Mouse (Mus musculus) embryo, embryonic 10.5 days (tissue): Measurements from ENCODE around the gene Snrpd2.

Experiments used
- DNase-seq: peaks from one replicate; pipeline ENCODE4 v3.0.0-alpha.2; 2015; ENCODE audit warnings: low spot score

Snrpd2 gene

GRCm38 (mm10) chr7:19149626-19150025 is at the start of gene Snrpd2:
Gene Snrpd2, plus strand, starts transcription at chr7:19149722.
- DNase-seq: peak; percentile 98

DNA sequence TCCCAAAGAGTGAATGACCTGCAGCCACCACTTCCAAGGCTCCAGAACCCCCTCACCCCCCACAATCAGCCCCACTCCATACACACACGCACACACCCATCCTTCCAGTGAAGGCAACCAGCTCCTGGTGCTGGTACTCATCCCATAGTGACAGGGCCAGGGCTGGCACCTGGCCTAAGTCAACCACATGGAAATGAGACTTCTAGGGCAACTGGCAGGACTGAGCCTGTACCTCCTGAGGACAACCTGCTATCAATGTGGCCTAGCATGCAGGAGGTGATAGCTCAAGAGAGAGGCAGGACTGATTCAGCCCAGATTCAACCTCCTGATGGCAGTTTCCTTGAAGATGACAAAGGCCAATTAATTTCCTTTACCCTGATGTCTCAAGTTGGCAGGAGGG is 49.2 kb upstream of the Snrpd2 start:
- no peak for DNase-seq

GRCm38 (mm10) chr7:19103741-19104140 is 45.8 kb upstream of the Snrpd2 start:
- no peak for DNase-seq

GRCm38 (mm10) chr7:19104486-19104885 is 45.0 kb upstream of the Snrpd2 start:
- DNase-seq: no peak

DNA sequence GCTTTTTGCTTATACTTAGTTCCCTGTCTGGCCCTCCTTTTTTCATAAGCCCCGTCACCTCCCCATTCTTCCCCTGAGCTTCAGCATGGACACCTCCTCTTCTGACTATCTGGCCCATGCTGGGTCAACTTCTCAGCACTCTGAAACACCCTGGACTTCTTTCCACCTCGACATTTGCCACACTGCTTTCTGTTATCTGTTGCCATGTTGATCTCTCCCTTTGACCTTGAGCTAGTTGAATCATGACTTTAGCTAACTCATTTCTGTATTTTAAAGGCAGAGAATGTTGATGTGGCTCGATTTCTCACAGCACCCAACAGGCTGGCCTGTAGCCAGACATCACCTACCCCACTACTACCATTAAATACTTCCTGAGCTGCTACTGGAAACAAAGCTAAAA is 42.1 kb upstream of the Snrpd2 start:
- no peak for DNase-seq

- no peak for DNase-seq
These were observed 40.0 kb upstream of the Snrpd2 start for GRCm38 (mm10) chr7:19109565-19109964.

DNA sequence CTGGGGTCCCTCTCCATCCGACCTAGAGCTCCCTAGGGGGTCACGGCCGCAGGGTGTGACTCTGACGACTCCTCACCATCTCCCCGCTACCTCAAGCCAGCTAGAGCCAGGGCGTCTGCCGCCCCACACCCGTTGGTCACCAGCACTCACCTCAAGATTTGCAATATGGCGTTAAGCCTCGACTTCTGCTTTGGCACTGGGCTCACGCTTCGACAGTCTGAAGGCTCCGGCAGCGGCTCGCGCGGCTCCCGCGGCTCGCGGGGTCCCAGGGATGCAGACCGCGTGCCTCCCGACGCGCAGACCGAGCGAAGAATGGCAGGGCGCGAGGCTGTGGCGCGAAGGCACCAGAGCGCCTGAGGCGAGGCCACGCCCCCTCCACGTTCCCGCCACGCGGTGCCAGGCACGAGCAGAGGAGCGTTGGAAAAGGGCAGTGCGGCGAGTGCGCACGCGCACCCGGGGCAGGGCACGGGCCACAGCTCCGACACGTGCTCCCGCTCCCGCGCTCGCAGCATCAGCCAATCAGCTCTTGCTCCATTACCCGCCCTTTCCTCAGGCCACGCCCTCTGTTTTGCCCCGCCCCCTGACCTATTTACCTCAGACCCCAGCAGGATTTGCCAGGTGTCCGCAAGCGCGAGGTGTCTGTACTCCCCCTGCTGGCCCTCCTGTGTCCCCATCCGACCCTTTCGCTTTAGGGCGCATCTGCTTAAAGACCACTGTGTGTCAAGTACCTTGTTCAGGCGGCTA is 31.3 kb upstream of the Snrpd2 start, which contains the start of gene Gm4969:
TSS of gene Gm4969 (minus strand) at position 341 of the 744 bp plus-strand sequence.
- peak; percentile 62 for DNase-seq

- DNase-seq: no peak
These were observed 30.4 kb upstream of the Snrpd2 start for GRCm38 (mm10) chr7:19119083-19119482.

- DNase-seq: peak; percentile 99
These were observed 29.7 kb upstream of the Snrpd2 start, which contains the start of gene Fbxo46 for GRCm38 (mm10) chr7:19119631-19120429. Gene Fbxo46, plus strand, starts transcription at chr7:19119859.

- DNase-seq: no peak
These were observed 27.8 kb upstream of the Snrpd2 start for GRCm38 (mm10) chr7:19121686-19122085.

DNA sequence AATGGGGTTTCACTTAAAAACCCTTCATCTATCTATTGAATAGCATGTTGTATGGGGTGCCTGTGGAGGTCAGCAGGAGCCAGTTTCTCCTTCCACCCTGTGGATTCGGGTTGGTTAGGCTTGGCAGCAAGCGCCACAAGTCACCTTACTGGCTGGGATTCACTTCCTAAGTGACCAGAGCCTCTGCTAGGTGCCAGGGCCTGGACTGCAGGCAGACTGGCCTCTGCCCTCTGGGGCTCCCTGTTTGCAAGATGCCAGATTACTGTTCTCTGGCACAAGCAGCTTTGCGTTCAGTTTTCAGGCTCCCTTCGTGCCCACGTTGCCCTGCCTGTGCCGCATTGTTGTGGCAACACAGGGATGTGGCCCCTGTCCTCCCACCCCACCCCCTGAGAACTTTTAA is 24.8 kb upstream of the Snrpd2 start:
- DNase-seq: no peak

DNA sequence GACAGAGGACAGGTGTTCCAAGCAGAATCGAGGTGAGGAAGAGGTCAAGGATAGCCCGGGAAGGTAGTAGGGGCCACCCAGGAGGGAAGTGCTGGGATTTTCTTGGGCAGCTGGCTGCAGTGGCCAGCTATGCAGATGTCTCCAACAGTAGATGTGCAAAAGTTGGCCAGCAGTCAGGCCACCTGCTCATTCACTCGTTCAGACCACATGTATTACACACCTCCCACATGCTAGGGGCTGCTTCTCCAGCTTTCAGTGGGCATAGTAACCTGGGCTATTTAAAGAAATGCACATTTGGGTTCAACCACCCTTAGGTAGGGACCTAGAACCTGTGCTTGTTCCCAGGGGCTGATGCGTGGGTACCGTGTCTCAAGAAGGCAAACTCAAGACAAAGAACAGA is 21.8 kb upstream of the Snrpd2 start:
- DNase-seq: no peak

DNA sequence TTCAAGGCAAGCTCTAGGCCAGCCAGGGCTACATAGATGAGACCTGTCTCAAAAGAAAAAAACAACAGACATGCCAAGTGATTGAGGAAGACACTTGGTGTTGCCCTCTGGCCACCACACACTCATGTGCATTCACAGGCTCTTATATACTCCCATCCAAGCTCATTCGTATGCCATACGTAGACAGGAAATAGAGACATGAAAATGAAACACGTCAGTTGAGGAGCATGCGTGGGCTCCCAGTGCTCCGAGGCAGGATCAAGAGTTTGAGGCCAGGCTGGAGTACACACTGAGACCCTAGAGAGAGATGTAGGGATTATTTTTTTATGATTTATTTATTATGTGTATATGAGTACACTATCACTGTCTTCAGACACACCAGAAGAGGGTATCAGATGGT is 20.1 kb upstream of the Snrpd2 start:
- DNase-seq: no peak

DNA sequence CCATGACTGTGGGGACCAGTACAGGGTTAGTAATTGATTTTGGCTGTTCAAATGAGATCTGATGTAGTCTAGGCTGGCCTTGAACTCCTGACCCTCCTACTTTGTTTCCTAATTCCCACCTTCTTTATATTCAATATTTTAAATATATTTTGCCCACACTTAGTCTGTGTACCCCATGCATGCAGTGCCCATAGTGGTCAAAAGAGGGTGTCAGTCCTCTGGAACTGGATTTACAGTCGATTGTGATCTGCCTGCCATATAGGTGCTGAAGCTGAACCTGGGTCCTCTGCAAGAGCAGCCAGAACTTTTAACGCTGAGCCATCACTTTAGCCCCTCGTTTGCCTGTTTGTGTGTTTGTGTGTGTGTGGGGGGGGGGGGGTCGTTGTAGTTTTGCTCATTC is 18.9 kb upstream of the Snrpd2 start:
- peak; percentile 28 for DNase-seq

DNA sequence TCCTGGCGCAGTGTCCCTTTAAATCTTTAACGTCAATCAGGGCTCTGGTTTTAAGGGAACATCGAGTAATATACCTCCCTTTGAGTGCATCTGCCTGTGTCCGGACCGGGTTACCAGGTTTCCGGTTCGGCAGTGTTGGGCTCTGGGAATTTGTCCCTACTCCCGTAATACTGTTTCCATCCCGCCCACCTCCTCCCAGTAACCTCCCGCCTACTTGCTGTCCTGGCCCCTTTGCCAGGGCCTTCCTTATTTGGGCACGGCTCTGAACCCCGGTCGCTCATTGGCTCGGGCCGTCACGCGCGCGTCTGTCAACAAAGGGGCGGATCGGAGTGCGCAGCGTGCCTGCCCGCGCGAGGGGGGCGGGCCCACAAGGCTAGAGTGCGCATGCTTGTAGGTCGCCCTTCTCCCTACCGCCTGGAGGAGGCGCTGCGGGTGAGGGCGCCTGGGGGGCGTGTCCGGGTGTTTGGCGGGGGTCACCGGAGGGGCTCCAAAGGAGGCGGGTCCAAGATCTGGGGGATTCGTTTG is 18.1 kb upstream of the Snrpd2 start:
- peak; percentile 98 for DNase-seq

- DNase-seq: no peak
These were observed 13.4 kb upstream of the Snrpd2 start for GRCm38 (mm10) chr7:19136168-19136567.

GRCm38 (mm10) chr7:19136673-19137334 is 12.7 kb upstream of the Snrpd2 start:
- no peak for DNase-seq

GRCm38 (mm10) chr7:19137380-19137779 is 12.1 kb upstream of the Snrpd2 start:
- DNase-seq: peak; percentile 50

DNA sequence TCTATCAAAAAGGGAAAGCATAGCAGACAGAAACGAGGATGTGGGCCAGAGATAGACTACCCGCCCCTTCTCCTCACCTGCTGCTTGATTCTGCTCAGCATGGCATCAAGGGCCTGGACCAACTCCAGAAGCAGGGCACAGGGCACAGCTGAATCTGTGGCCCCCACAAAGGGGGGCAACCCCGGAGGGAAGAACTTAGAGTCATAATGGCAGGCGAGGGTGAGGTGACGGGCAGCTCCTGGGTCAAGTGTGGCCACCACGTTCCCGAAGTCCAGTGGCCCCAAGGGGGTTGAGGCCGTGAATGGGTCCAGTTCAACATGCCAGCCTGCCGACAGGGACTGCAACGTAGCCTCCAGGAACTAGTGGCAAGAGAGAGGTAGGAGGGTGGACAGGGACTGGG is 2.7 kb upstream of the Snrpd2 start:
- no peak for DNase-seq

DNA sequence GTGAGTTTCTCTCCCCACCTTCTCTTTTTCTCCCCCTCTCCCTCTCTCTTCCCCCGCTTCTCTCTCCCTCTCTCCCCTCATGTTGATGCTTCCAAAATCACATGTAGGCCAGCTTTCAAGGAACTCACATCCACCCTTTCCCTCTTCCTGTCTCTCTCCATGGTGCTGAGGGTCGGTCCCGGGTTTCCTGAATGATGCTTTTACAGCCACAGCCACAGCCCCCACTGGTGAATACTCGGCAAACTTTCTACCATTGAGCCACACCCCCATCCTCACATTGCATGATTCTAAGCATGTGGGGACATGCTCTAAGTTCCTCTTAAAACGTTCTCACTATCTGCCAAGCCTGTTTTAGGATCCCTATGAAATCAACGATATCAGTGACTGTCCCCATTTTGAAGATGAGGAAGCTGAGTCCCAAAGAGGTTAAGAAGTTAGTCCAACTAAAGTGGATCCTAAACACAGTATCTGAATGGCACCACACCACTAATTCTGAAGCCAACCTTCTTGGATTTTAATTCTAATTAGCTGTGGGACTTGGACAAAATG is 2.0 kb upstream of the Snrpd2 start:
- no peak for DNase-seq

DNA sequence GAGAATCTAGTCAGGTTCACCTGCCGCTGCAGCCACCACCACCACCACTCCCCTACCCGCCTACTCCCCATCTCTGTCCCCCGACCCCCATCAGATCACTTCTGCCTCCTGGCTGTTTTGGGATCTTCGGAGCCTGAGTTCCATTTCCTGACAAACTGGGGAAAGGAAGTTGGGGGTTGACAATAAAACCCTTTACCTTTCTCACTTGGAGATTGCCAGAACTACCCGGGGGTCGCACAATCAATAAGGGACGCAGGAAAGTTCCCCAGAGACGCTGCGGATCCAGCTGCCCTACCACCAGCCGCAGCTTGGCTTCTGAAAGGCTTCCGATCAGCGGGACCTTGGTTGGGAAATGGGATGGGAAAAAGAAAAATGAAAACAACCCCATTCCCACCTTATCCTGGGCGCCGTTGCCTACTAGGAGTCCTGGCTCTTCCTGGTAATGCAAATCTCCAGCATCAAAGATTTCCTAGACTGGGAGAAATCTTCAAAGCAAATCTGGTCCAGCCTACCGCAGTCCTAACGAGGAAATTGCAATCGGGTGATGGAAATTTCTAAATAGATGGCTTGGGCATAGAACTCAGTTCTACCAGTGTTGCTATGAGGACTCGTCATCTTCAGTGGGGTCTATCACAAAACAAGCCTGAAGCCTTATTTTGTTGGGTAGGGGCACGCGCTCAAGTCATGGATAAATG is 1.2 kb upstream of the Snrpd2 start:
- no peak for DNase-seq
